Mouse (Mus musculus): ENCODE measurements at regions not wholly inside any gene's neighbourhood (a gene's known extent, or its start where the extent isn't known, plus 50 kb on each side); places are given as distances from the start of the nearest gene placed in this dataset.

DNA sequence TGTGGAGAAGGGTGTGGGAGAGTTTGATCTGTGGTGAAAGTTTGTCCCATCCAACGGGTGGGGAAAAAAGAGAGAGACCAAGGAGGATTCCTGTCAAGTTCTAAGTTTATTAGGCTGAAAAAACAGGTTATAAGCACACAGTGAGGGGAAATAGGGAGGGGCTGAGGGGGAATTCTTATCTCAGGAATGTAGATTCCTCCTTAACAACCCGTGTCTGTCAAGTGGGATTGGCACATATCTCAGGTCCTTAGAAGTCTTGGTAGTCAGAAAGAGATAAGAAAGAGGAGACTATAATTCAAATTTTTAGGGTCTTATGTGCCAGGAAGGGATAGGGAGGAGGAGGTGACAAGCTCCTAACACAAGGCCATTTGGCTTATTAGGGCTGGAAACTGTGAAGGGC, 128.9 kb downstream of the 5530400C23Rik start:
- no peak for ATAC-seq (ENCODE audit: extremely low read depth, insufficient number of reproducible peaks, low FRiP score, poor library complexity, severe bottlenecking)

DNA sequence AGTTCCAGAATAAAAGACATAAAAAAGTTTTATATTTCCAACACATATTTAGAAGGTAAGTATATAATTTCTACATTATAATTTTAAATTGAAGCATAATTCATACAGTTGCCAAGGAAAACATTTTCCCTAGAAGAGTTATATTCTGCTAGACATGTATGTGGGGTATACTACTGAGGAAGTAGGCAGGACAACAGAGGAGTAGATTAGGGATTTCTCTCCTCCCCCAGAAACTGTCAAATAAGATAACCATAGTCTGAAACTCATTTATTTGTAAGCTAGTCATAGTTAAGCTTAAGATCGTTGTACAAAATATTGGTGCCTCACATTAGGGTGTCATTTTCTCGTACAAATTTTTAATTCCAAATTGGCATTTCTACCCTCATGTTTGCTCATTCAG, 139.7 kb downstream of the 5530400C23Rik start:
- no peak for ATAC-seq (ENCODE audit: extremely low read depth, insufficient number of reproducible peaks, low FRiP score, poor library complexity, severe bottlenecking)

DNA sequence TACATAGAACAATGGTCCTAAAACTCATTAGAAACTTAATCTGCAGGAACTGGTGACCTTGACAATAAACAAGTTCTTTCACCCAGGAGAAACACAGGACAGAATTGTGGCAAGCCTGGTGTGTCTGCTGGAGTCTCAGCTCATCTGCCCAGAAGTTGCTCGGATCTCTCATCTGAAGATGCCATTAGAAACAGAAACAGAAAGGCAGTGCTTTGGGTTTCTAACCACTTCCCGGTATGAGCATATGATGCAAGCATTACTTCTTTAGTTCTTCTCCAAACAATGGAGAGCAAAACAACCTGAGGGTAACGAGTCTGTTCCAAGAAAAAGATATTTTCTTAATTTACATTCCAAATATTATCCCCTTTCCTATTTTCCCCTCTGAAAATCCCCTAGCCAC, 150.8 kb downstream of the 5530400C23Rik start:
- ATAC-seq (ENCODE audit: extremely low read depth, insufficient number of reproducible peaks, low FRiP score, poor library complexity, severe bottlenecking): 0 out of 2 replicates have a peak, but pooled peaks have one; percentile 44
